Mouse (Mus musculus): Measurements from ENCODE around the gene Samm50. TPM values are rescaled to one million over a fixed set of nuclear protein-coding genes. Genes with fewer than 3 reads are reported as not detected.

Gene Samm50
- polyA plus RNA-seq, 1 experiment from 2014 or later, result 117 TPM

DNA sequence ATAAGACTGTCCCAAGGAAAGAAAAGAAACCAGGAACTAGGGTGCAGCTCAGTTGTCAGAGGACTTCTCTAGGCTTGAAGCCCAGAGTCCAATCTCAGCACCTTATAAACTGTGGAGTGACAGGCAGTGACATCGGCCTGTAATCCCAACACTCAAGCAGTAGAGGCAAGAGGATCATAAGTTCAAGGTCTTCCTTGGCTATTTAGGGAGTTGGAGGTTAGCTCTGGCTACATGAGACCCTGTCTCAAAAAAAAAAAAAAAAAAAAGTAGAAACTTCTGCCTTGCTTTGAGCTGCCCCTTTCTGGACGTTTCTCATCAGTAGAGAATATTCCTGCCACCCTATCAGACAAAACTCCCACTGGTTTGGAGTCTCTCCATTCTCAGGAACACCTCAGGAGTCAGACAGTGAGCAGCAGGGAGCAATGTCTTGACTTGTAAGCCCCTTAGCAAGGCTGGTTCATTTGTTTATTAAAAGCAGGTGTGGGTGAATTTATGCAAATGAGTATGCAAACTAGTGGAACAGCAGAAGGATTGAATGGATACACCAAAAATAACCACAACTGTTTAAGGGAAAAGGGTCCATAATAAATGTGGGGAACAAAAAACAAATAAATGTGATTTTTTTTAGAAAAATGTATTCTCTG, 3.0 kb upstream of the Samm50 start:
- H3K27ac ChIP-seq, result no peak overlapping the region
- 59% methylated on average over 2 of the region's 2 CpGs for WGBS

DNA sequence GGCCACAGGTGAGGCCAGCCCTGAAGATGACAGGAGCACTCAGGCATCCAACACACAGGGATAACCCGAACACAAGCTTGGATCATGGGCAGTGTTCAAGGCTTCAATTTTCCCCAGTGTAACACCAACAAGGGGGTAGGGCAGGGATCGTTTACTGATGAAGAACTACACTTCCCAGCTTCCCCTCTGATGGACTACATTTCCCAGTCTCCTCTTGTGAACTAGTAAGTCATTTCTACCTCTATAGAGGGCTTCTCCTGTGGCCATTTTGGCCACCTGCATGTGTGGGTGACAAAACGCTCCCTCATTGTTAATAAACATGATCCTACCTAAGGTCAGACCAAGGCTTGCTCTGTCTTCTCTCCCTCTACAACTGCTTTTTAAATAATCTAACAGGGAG, 2.2 kb upstream of the Samm50 start:
- Histone ChIP-seq H3K27me3 (ENCODE audit: low read depth, poor library complexity, severe bottlenecking) (no peaks in the 10 kb centered on the region), H3K4me1 (peaks cover 18% of the 10 kb centered on the region), H3K36me3 (0 out of 2 replicates have a peak, but pooled peaks cover 2% of the 10 kb centered on the region), H3K9me3 (replicated peaks) (no peaks in the 10 kb centered on the region), H3K27ac (no peak overlapping the region), H3K4me3 (no peak overlapping the region)
- DNase-seq (ENCODE audit: low spot score), result no peak
- WGBS, result 45% methylated on average over 3 of the region's 3 CpGs

More for the DNA sequence above, 3.0 kb upstream of the Samm50 start:
- Histone ChIP-seq H3K4me1 (peaks cover 26% of the 10 kb centered on the region), H3K36me3 (no peaks in the 10 kb centered on the region), H3K27me3 (ENCODE audit: low read depth, poor library complexity, severe bottlenecking) (0 out of 2 replicates have a peak, but pooled peaks cover 4% of the 10 kb centered on the region), H3K4me3 (no peak overlapping the region), H3K9me3 (replicated peaks) (no peaks in the 10 kb centered on the region)
- no peak for DNase-seq (ENCODE audit: low spot score)

DNA sequence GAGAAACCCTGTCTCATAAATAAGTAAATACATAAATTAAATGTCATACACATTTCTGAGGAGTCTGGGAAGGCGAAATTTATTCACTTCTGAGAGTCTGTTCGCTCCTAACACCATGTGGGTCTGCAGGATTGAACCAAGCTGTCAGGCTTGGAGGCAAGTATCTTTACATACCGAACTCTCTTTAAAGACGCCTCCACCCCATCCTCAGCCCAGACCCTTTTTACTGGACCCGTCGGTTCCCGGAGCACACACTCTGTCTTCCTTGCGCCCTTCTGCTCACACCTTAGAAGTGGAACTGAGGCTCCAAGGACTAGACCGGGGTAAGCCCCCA, 350 bp upstream of the Samm50 start:
- 1% methylated on average over 9 of the region's 9 CpGs for WGBS
- peak overlapping the region; percentile 96 for H3K4me3 ChIP-seq
- no peaks in the 10 kb centered on the region for H3K9me3 ChIP-seq (replicated peaks)
- no peak for DNase-seq (ENCODE audit: low spot score)
- peak overlapping the region; percentile 93 for H3K27ac ChIP-seq
- peaks cover 15% of the 10 kb centered on the region for H3K4me1 ChIP-seq
- H3K36me3 ChIP-seq, result peaks cover 18% of the 10 kb centered on the region
- H3K27me3 ChIP-seq (ENCODE audit: low read depth, poor library complexity, severe bottlenecking), result no peaks in the 10 kb centered on the region

DNA sequence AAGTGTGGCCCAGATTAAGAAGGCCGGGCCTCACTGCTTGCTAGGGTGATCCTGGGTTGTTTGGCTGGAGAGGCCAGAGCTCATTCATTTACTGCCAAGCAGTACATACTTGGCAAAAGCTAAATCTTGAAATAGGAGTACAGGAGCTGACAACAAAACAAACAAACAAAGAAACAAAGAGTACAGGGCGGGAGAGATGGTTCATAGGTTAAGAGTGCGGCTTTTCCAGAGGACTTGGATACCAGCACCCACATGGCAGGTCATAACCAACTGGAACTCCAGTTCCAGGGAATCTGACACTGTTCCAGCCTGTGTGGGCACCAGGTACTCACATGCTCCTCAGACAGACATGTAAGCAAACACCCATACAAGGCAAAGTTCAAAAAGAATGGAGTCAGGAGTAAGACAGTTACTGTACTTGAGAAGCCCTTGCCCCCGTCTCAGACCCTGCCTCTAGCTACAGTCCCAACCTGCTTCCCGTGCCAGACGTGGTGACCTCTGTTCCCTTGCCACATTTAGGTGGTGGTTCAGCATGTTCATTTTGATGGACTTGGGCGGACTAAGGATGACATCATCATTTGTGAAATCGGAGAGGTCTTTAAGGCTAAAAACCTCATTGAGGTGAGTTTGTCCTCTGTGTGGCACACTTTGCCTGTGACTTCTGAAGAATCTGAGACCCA, 4.6 kb downstream of the Samm50 start:
- Histone ChIP-seq H3K4me3 (no peak overlapping the region), H3K27ac (no peak overlapping the region), H3K9me3 (replicated peaks) (no peaks in the 10 kb centered on the region), H3K27me3 (ENCODE audit: low read depth, poor library complexity, severe bottlenecking) (no peaks in the 10 kb centered on the region), H3K36me3 (peaks cover 68% of the 10 kb centered on the region), H3K4me1 (peaks cover 11% of the 10 kb centered on the region)
- WGBS, result 93% methylated on average over 8 of the region's 8 CpGs
- DNase-seq (ENCODE audit: low spot score), result no peak

DNA sequence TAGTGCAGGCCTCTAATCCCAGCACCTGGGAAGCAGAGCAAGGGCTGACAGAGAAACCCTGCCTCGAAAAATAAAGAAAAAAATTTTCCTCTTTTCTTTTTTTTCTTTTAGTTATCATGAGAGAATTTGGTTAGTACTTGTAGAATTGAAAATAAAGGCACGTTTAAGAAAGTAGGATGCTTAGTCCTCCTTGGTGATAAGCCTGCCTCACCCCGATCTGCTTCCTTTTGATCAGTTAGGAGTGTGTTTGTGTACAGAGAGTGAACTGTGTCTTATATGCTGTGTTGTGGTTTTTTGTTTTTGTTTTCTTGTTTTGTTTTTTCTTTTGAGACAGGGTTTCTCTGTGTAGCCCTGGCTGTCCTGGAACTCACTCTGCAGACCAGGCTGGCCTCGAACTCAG, 15.3 kb downstream of the Samm50 start:
- peaks cover 97% of the 10 kb centered on the region for H3K36me3 ChIP-seq
- 91% methylated on average over 4 of the region's 4 CpGs for WGBS
- H3K27me3 ChIP-seq (ENCODE audit: low read depth, poor library complexity, severe bottlenecking), result no peaks in the 10 kb centered on the region
- H3K4me1 ChIP-seq, result peaks cover 5% of the 10 kb centered on the region
- no peak overlapping the region for H3K27ac ChIP-seq
- H3K9me3 ChIP-seq (replicated peaks), result no peaks in the 10 kb centered on the region
- DNase-seq (ENCODE audit: low spot score), result no peak
- H3K4me3 ChIP-seq, result no peak overlapping the region

DNA sequence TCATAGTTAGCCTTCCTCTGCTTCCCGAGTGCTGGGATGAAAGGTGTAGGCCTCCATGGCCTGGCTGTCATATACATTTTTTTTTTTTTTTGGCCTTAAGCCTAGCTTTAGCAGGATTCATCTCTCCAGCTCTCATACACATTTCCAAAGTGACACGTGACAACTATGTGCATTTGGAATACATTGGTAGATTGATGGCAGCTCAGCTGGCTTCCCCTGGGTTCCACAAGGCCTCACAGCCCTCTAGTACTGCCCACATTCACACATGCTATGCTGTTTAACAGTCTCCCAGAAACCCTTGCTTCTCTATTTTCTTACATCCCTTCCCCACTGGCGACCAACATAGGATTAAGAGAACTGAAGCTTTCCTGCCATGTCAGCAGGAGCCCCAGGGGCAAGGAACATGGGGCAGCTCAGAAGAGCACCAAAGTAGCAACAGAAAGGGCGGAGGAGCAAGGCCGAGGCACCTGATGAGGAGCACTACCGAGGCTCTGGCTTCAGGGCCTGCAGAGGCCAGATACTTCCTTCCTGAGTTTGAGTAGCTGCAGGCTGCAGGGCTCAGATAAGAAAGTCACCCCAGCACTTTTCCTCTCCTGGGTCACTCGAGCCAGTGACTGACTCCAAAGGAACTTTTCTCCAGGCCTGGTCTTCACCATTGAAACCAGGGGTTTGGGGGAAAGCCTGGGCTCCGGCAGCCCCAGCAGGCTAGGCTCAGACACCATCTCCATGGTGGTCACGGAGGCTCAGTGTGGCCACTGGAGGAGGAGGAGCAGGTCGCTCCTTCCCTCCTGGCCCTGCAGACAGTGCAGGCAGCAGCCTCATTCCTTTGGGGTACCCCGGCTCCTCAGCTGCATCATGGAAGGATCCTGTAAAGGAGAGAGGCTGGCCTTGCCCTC, 17.7 kb downstream of the Samm50 start:
- Histone ChIP-seq H3K36me3 (peaks cover 82% of the 10 kb centered on the region), H3K27me3 (ENCODE audit: low read depth, poor library complexity, severe bottlenecking) (no peaks in the 10 kb centered on the region), H3K4me3 (no peak overlapping the region), H3K9me3 (replicated peaks) (no peaks in the 10 kb centered on the region), H3K4me1 (peaks cover 29% of the 10 kb centered on the region), H3K27ac (peak overlapping the region; percentile 50; the same call in 1 of the 2 replicates)
- no peak for DNase-seq (ENCODE audit: low spot score)
- WGBS, result 85% methylated on average over 11 of the region's 11 CpGs

DNA sequence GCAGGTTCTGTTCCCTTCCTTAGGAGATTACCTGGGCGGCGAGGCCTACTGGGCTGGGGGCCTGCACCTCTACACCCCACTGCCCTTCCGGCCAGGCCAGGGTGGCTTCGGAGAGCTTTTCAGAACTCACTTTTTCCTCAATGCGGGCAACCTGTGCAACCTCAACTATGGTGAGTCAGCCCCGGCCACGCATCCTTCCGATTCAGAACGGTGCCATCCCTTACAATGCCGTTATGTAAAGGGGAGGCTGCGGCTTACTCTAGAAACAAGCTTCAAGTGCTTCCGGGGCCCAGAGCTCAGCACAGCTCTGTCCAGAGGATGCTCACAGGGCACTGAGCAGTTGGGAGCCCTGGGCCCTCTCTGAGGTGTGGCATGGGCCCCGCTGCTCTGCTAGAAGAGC, 18.4 kb downstream of the Samm50 start:
- Histone ChIP-seq H3K4me1 (peaks cover 36% of the 10 kb centered on the region), H3K4me3 (no peak overlapping the region), H3K9me3 (replicated peaks) (no peaks in the 10 kb centered on the region), H3K27me3 (ENCODE audit: low read depth, poor library complexity, severe bottlenecking) (no peaks in the 10 kb centered on the region), H3K27ac (peak overlapping the region; percentile 50; the same call in 1 of the 2 replicates), H3K36me3 (peaks cover 80% of the 10 kb centered on the region)
- WGBS, result 93% methylated on average over 13 of the region's 13 CpGs
- DNase-seq (ENCODE audit: low spot score), result no peak

DNA sequence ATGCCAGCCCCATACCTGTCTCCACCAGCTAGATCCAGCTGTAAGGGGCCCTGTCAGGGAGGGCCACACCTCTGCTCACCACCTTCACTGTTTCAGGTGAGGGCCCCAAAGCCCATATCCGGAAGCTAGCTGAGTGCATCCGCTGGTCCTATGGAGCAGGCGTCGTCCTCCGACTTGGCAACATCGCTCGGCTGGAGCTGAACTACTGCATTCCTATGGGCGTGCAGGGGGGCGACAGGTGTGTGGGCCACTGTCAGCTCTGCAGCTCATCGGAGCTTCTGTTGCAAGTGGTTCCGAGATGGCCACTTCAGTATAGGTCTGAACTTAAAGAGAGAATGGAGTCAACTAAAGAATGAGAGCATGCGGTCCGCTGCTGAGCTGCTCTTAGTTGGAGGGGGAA, 18.9 kb downstream of the Samm50 start:
- Histone ChIP-seq H3K9me3 (replicated peaks) (no peaks in the 10 kb centered on the region), H3K4me3 (no peak overlapping the region), H3K4me1 (peaks cover 41% of the 10 kb centered on the region), H3K27ac (0 out of 2 replicates have a peak overlapping the region, but pooled peaks have one; percentile 9), H3K27me3 (ENCODE audit: low read depth, poor library complexity, severe bottlenecking) (no peaks in the 10 kb centered on the region), H3K36me3 (peaks cover 75% of the 10 kb centered on the region)
- no peak for DNase-seq (ENCODE audit: low spot score)
- WGBS, result 94% methylated on average over 13 of the region's 13 CpGs

DNA sequence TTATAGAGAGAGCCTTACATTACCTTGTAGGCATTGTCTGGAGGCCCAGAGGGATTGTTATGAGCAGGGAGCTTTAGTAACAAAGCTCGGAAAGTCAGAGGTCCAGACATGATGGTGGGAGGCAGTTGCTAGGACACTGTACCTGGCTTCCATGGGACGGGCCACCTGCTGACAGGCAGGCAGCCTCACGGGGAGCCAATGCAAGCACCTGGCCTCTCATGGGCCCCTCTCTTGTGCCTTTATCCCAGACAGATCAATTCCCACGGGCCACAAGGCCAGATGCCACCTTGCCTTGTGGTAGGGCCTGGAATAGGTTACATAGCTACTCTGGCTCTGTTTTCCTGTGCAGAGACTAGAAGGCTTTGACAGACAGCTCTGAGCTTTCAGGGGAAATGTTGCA, 19.5 kb downstream of the Samm50 start:
- Histone ChIP-seq H3K27ac (no peak overlapping the region), H3K9me3 (replicated peaks) (no peaks in the 10 kb centered on the region), H3K4me3 (no peak overlapping the region), H3K27me3 (ENCODE audit: low read depth, poor library complexity, severe bottlenecking) (no peaks in the 10 kb centered on the region), H3K36me3 (peaks cover 69% of the 10 kb centered on the region), H3K4me1 (peaks cover 47% of the 10 kb centered on the region)
- DNase-seq (ENCODE audit: low spot score), result no peak
- WGBS, result 78% methylated on average over 4 of the region's 4 CpGs

DNA sequence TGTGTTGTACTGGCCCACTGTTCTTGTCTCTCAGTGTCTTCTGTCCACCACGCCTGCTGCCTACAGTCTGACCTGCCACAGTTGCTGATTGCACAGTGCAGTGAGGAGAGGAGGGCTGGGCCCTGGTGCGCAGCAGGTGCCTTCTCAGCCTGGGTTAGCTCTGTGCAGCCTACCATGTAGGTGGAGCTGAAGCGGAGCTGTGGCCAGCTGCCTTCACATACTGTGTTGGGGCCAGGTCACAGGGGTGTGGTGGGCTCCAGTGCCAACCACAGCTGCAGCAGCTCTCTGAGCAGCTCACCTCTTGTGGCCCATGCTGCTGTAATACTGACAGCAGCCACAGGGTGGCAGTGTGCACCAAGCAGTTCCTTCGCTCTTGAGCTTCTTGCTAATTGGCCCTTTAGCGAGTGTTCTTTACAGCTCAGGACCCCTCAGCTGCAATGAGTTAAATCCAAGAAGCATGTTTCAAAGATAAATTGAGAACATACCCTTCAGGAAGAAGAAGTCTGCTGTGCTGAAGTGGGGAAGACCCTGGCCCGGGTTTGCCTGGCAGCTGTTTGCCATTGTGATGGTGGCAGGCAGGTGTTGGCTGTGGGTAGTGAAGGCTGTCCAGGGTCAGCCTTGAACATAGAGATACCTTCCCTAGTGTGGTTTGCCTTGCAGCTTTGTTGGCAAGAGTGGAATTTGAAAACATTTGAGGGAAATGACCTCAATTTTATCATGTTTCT, 20.2 kb downstream of the Samm50 start:
- Histone ChIP-seq H3K9me3 (replicated peaks) (no peaks in the 10 kb centered on the region), H3K27me3 (ENCODE audit: low read depth, poor library complexity, severe bottlenecking) (no peaks in the 10 kb centered on the region), H3K36me3 (peaks cover 63% of the 10 kb centered on the region), H3K4me3 (no peak overlapping the region), H3K4me1 (peaks cover 53% of the 10 kb centered on the region), H3K27ac (no peak overlapping the region; the same call in 1 of the 2 replicates)
- WGBS, result 44% methylated on average over 6 of the region's 6 CpGs
- peak; percentile 94 for DNase-seq (ENCODE audit: low spot score)

DNA sequence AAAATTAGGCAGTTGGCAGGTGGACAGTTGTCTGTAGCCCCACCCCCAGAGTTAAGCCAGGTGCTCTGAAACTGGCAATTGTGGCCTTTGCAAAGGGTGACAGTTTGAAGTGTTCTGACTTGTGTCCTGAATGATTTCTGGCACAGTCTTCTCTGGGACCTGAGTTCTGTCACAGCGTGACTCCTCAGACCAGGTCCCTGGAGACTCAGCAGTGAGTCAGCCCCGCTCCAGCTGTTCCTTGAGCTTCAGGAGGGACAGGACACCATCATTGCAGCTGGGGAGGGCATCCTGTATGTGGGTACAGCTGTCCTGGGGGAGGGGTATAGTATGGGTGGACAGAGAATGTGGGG, 20.7 kb downstream of the Samm50 start:
- H3K4me3 ChIP-seq, result no peak overlapping the region
- H3K9me3 ChIP-seq (replicated peaks), result no peaks in the 10 kb centered on the region
- H3K36me3 ChIP-seq, result peaks cover 57% of the 10 kb centered on the region
- peak overlapping the region; percentile 84 for H3K27ac ChIP-seq
- peaks cover 59% of the 10 kb centered on the region for H3K4me1 ChIP-seq
- DNase-seq (ENCODE audit: low spot score), result no peak
- WGBS, result 87% methylated on average over 2 of the region's 2 CpGs
- H3K27me3 ChIP-seq (ENCODE audit: low read depth, poor library complexity, severe bottlenecking), result no peaks in the 10 kb centered on the region

DNA sequence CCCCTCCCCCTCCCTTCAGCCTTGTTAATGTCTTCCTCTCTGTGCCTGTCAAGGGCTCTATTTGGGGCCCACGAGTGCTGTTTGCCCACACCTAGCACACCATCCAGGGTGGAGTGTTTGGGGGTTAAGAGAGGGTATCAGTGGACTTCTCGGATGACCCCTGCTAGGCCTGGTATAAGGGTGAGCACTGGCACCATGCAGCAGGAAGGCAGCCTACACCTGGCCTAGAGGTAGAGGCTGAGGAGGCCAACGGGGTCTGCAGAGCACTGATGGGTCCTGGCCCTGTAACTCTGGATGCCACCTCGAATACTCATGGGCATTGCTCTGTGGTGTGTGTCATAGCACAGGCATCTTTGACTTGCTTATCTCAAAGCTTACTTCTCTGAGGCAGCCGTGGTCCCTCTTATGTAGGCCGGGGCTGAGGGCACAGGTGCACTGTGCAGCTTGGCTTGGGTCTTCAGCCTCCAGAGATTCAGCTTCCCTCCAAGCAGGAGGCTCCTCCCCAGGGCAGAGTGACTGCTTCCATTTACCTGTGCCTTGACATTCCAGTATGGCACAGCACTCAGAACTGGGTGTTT, 21.2 kb downstream of the Samm50 start:
- Histone ChIP-seq H3K36me3 (peaks cover 53% of the 10 kb centered on the region), H3K27ac (peak overlapping the region; percentile 84), H3K4me3 (no peak overlapping the region), H3K9me3 (replicated peaks) (no peaks in the 10 kb centered on the region), H3K4me1 (peaks cover 64% of the 10 kb centered on the region), H3K27me3 (ENCODE audit: low read depth, poor library complexity, severe bottlenecking) (no peaks in the 10 kb centered on the region)
- 90% methylated on average over 6 of the region's 6 CpGs for WGBS
- DNase-seq (ENCODE audit: low spot score), result no peak

Measured in limb, embryonic 10.5 days (tissue).